Mouse (Mus musculus): ENCODE measurements around the gene Fam20a. TPM values are rescaled to one million over a fixed set of nuclear protein-coding genes. Genes with fewer than 3 reads are reported as not detected.
"Not testable (repeated sequence)": the region's sequence is repeated elsewhere in the genome, so short reads cannot be mapped to it uniquely, and the experiment has no call there.

Gene Fam20a
- polyA plus RNA-seq, 1 experiment from 2014 or later = 2.5 TPM

- H3K9me3 ChIP-seq = no peaks in the 10 kb centered on the region
- ATAC-seq (ENCODE audit: low FRiP score, low read depth) = no peak
- no peak overlapping the region for H3K4me3 ChIP-seq
- no peak overlapping the region for H3K9ac ChIP-seq (replicated peaks)
- H3K36me3 ChIP-seq = peaks cover 87% of the 10 kb centered on the region
- H3K4me1 ChIP-seq = no peaks in the 10 kb centered on the region
- no peaks in the 10 kb centered on the region for H3K27me3 ChIP-seq
- H3K4me2 ChIP-seq (replicated peaks) = no peak overlapping the region
- 83% methylated on average over 6 of the region's 6 CpGs for WGBS
- no peak overlapping the region for H3K27ac ChIP-seq (replicated peaks)
These were observed 56.7 kb downstream of the Fam20a start for GRCm38 (mm10) chr11:109665424-109665823.

- Histone ChIP-seq H3K4me3 (no peak overlapping the region), H3K36me3 (peaks cover 88% of the 10 kb centered on the region), H3K27me3 (no peaks in the 10 kb centered on the region), H3K9ac (replicated peaks) (no peak overlapping the region), H3K4me1 (no peaks in the 10 kb centered on the region), H3K9me3 (no peaks in the 10 kb centered on the region), H3K27ac (replicated peaks) (no peak overlapping the region), H3K4me2 (replicated peaks) (no peak overlapping the region)
- no peak for ATAC-seq (ENCODE audit: low FRiP score, low read depth)
- 89% methylated on average over 13 of the region's 13 CpGs for WGBS
These were observed 57.8 kb downstream of the Fam20a start for GRCm38 (mm10) chr11:109664293-109664692.

GRCm38 (mm10) chr11:109660526-109660925, 61.6 kb downstream of the Fam20a start:
- not testable (repeated sequence) for H3K4me1 ChIP-seq; H3K27me3 ChIP-seq; H3K27ac ChIP-seq (replicated peaks); H3K4me2 ChIP-seq (replicated peaks); ATAC-seq (ENCODE audit: low FRiP score, low read depth); H3K4me3 ChIP-seq; H3K9me3 ChIP-seq; H3K9ac ChIP-seq (replicated peaks)
- H3K36me3 ChIP-seq = peaks cover 74% of the 10 kb centered on the region
- WGBS = 91% methylated on average over 8 of the region's 8 CpGs

- Histone ChIP-seq H3K9me3 (no peaks in the 10 kb centered on the region), H3K4me1 (peaks cover 21% of the 10 kb centered on the region), H3K27me3 (no peaks in the 10 kb centered on the region), H3K9ac (replicated peaks) (no peak overlapping the region), H3K27ac (replicated peaks) (no peak overlapping the region), H3K36me3 (peaks cover 50% of the 10 kb centered on the region), H3K4me2 (replicated peaks) (no peak overlapping the region), H3K4me3 (no peak overlapping the region)
- 91% methylated on average over 7 of the region's 7 CpGs for WGBS
- no peak for ATAC-seq (ENCODE audit: low FRiP score, low read depth)
These were observed 65.8 kb downstream of the Fam20a start for GRCm38 (mm10) chr11:109656232-109656631.

GRCm38 (mm10) chr11:109654581-109654980, 67.5 kb downstream of the Fam20a start:
- 89% methylated on average over 6 of the region's 6 CpGs for WGBS
- Histone ChIP-seq H3K4me2 (replicated peaks) (no peak overlapping the region), H3K4me1 (peaks cover 25% of the 10 kb centered on the region), H3K9me3 (no peaks in the 10 kb centered on the region), H3K27me3 (no peaks in the 10 kb centered on the region), H3K9ac (replicated peaks) (no peak overlapping the region), H3K27ac (replicated peaks) (no peak overlapping the region), H3K36me3 (peaks cover 34% of the 10 kb centered on the region), H3K4me3 (no peak overlapping the region)
- no peak for ATAC-seq (ENCODE audit: low FRiP score, low read depth)

- Histone ChIP-seq H3K9me3 (no peaks in the 10 kb centered on the region), H3K9ac (replicated peaks) (no peak overlapping the region), H3K27ac (replicated peaks) (no peak overlapping the region; the same call in 1 of the 2 replicates), H3K4me3 (peak overlapping the region; percentile 18), H3K27me3 (no peaks in the 10 kb centered on the region), H3K4me1 (peaks cover 38% of the 10 kb centered on the region), H3K4me2 (replicated peaks) (peak overlapping the region; percentile 89), H3K36me3 (peaks cover 34% of the 10 kb centered on the region)
- WGBS = 71% methylated on average over 8 of the region's 8 CpGs
- no peak for ATAC-seq (ENCODE audit: low FRiP score, low read depth)
These were observed 68.9 kb downstream of the Fam20a start for GRCm38 (mm10) chr11:109653201-109653600.

- WGBS = 60% methylated on average over 6 of the region's 6 CpGs
- peak overlapping the region; percentile 79 for H3K4me3 ChIP-seq
- no peaks in the 10 kb centered on the region for H3K27me3 ChIP-seq
- peak overlapping the region; percentile 98 for H3K9ac ChIP-seq (replicated peaks)
- peaks cover 38% of the 10 kb centered on the region for H3K4me1 ChIP-seq
- no peaks in the 10 kb centered on the region for H3K9me3 ChIP-seq
- H3K27ac ChIP-seq (replicated peaks) = no peak overlapping the region
- no peak for ATAC-seq (ENCODE audit: low FRiP score, low read depth)
- peak overlapping the region; percentile 89 for H3K4me2 ChIP-seq (replicated peaks)
- peaks cover 34% of the 10 kb centered on the region for H3K36me3 ChIP-seq
These were observed 69.6 kb downstream of the Fam20a start for GRCm38 (mm10) chr11:109652505-109652904.

GRCm38 (mm10) chr11:109651566-109652024, 70.5 kb downstream of the Fam20a start:
- Histone ChIP-seq H3K4me1 (peaks cover 38% of the 10 kb centered on the region), H3K9ac (replicated peaks) (peak overlapping the region; percentile 98), H3K27me3 (no peaks in the 10 kb centered on the region), H3K9me3 (no peaks in the 10 kb centered on the region), H3K4me3 (peak overlapping the region; percentile 79), H3K36me3 (peaks cover 26% of the 10 kb centered on the region), H3K4me2 (replicated peaks) (peak overlapping the region; percentile 89), H3K27ac (replicated peaks) (peak overlapping the region; percentile 98)
- WGBS = 1% methylated on average over 21 of the region's 21 CpGs
- peak; percentile 3; the same call in 1 of the 2 replicates for ATAC-seq (ENCODE audit: low FRiP score, low read depth)

- peak; percentile 98 for ATAC-seq (ENCODE audit: low FRiP score, low read depth)
- under 1% methylated on average over 81 of the region's 90 CpGs for WGBS
- Histone ChIP-seq H3K36me3 (peaks cover 20% of the 10 kb centered on the region), H3K9me3 (no peaks in the 10 kb centered on the region), H3K9ac (replicated peaks) (peak overlapping the region; percentile 98), H3K4me2 (replicated peaks) (peak overlapping the region; percentile 89), H3K4me3 (peak overlapping the region; percentile 79), H3K27me3 (no peaks in the 10 kb centered on the region), H3K4me1 (peaks cover 38% of the 10 kb centered on the region), H3K27ac (replicated peaks) (peak overlapping the region; percentile 98)
These were observed 71.1 kb downstream of the Fam20a start for GRCm38 (mm10) chr11:109650788-109651565.

- Histone ChIP-seq H3K36me3 (peaks cover 11% of the 10 kb centered on the region), H3K4me2 (replicated peaks) (peak overlapping the region; percentile 89), H3K4me1 (peaks cover 38% of the 10 kb centered on the region), H3K9ac (replicated peaks) (peak overlapping the region; percentile 98), H3K27ac (replicated peaks) (peak overlapping the region; percentile 98), H3K9me3 (no peaks in the 10 kb centered on the region), H3K27me3 (no peaks in the 10 kb centered on the region), H3K4me3 (peak overlapping the region; percentile 79)
- ATAC-seq (ENCODE audit: low FRiP score, low read depth) = peak; percentile 82
- WGBS = 1% methylated on average over 31 of the region's 31 CpGs
These were observed 71.9 kb downstream of the Fam20a start for GRCm38 (mm10) chr11:109649975-109650701.

- no peaks in the 10 kb centered on the region for H3K9me3 ChIP-seq
- peak within 1 kb of the TSS; percentile 98 for H3K9ac ChIP-seq (replicated peaks)
- ATAC-seq (ENCODE audit: low FRiP score, low read depth) = no peak
- 35% methylated on average over 8 of the region's 8 CpGs for WGBS
- H3K4me2 ChIP-seq (replicated peaks) = peak within 1 kb of the TSS; percentile 89
- H3K27ac ChIP-seq (replicated peaks) = peak within 1 kb of the TSS; percentile 98
- H3K27me3 ChIP-seq = no peaks in the 10 kb centered on the region
- peaks cover 38% of the 10 kb centered on the region for H3K4me1 ChIP-seq
- H3K36me3 ChIP-seq = peaks cover 6% of the 10 kb centered on the region
- H3K4me3 ChIP-seq = peak within 1 kb of the TSS; percentile 79
These were observed 72.9 kb downstream of the Fam20a start, which contains the start of gene Prkar1a for GRCm38 (mm10) chr11:109649206-109649605. Prkar1a (plus strand) TSS chr11:109649405.

- no peak for ATAC-seq (ENCODE audit: low FRiP score, low read depth)
- Histone ChIP-seq H3K36me3 (peaks cover 3% of the 10 kb centered on the region), H3K27me3 (no peaks in the 10 kb centered on the region), H3K9me3 (no peaks in the 10 kb centered on the region), H3K27ac (replicated peaks) (peak overlapping the region; percentile 98), H3K4me1 (peaks cover 35% of the 10 kb centered on the region), H3K9ac (replicated peaks) (0 out of 2 replicates have a peak overlapping the region, but pooled peaks have one; percentile 2), H3K4me2 (replicated peaks) (no peak overlapping the region), H3K4me3 (no peak overlapping the region)
- WGBS = 53% methylated on average over 7 of the region's 7 CpGs
These were observed 73.6 kb downstream of the Fam20a start for GRCm38 (mm10) chr11:109648510-109648909.

Data from midbrain, embryonic 12.5 days (tissue).